Mouse (Mus musculus): ENCODE measurements at regions not wholly inside any gene's neighbourhood (a gene's known extent, or its start where the extent isn't known, plus 50 kb on each side); places are given as distances from the start of the nearest gene placed in this dataset.

- no peak overlapping the region for H3K4me2 ChIP-seq (replicated peaks)
- no peaks in the 10 kb centered on the region for H3K27me3 ChIP-seq
- no peak overlapping the region for H3K9ac ChIP-seq (replicated peaks)
- H3K36me3 ChIP-seq: no peaks in the 10 kb centered on the region
- H3K4me1 ChIP-seq (replicated peaks): peaks cover 16% of the 10 kb centered on the region
- no peak overlapping the region for H3K27ac ChIP-seq
- ATAC-seq: 0 out of 2 replicates have a peak, but pooled peaks have one; percentile 53
- no peak overlapping the region for H3K4me3 ChIP-seq (replicated peaks)
- 20% methylated on average over 12 of the region's 12 CpGs for WGBS
- no peaks in the 10 kb centered on the region for H3K9me3 ChIP-seq
Observed at GRCm38 (mm10) chr3:51108639-51109202, 115.5 kb upstream of the Noct start.

DNA sequence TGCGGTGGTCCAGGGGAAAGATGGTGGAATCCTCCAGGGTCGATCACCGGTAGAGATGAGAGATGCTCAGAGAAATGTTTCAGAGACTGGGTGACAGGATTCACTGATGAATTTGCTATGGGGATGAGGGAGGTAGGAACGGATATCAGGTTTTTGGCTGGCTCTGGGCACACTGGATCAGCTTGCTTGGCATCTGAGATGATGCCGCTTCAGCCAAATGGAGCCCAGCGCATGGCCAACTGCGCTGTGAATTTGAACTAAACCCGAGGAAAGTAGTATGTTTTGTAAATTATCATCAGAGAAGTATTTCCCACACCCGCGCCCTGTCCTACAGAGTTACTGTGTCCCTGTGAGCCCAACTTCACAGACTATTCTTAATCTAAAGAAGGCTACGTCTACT, 113.0 kb upstream of the Noct start:
- 97% methylated on average over 11 of the region's 11 CpGs for WGBS
- H3K27ac ChIP-seq: no peak overlapping the region
- no peak for ATAC-seq

DNA sequence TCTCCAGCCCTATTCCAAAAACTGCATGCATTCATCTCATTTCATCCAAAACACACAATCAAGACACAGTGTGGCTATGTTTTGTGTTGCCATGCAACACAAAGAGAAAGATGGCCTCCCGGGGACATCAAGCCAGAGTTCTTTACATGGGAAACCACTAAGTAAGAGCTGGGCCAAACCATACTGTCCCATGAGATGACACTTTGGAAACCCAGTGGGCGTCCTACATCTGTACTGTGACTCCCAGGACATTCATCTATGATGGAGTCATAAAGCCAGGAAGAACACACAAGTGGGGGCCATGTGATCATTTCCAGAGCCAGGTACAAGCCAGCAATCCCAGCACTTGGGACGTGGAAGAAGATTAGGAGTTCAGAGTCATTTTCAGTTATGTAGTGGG, 111.9 kb upstream of the Noct start:
- Histone ChIP-seq H3K27ac (no peak overlapping the region), H3K4me2 (replicated peaks) (no peak overlapping the region), H3K9ac (replicated peaks) (no peak overlapping the region), H3K9me3 (no peaks in the 10 kb centered on the region), H3K4me1 (replicated peaks) (peaks cover 16% of the 10 kb centered on the region), H3K36me3 (no peaks in the 10 kb centered on the region), H3K4me3 (replicated peaks) (no peak overlapping the region), H3K27me3 (no peaks in the 10 kb centered on the region)
- WGBS: 74% methylated on average over 3 of the region's 3 CpGs
- no peak for ATAC-seq

More for the DNA sequence above, 113.0 kb upstream of the Noct start:
- Histone ChIP-seq H3K4me3 (replicated peaks) (no peak overlapping the region), H3K9ac (replicated peaks) (no peak overlapping the region), H3K4me2 (replicated peaks) (no peak overlapping the region), H3K9me3 (no peaks in the 10 kb centered on the region), H3K27me3 (no peaks in the 10 kb centered on the region), H3K36me3 (no peaks in the 10 kb centered on the region), H3K4me1 (replicated peaks) (peaks cover 16% of the 10 kb centered on the region)

GRCm38 (mm10) chr3:51115921-51116320, 108.3 kb upstream of the Noct start:
- H3K9ac ChIP-seq (replicated peaks): no peak overlapping the region
- no peaks in the 10 kb centered on the region for H3K27me3 ChIP-seq
- H3K27ac ChIP-seq: no peak overlapping the region
- 0 out of 2 replicates have a peak, but pooled peaks cover 6% of the 10 kb centered on the region for H3K4me1 ChIP-seq (replicated peaks)
- WGBS: 71% methylated on average over 2 of the region's 2 CpGs
- no peaks in the 10 kb centered on the region for H3K36me3 ChIP-seq
- H3K4me3 ChIP-seq (replicated peaks): no peak overlapping the region
- H3K4me2 ChIP-seq (replicated peaks): no peak overlapping the region
- no peak for ATAC-seq
- H3K9me3 ChIP-seq: no peaks in the 10 kb centered on the region

GRCm38 (mm10) chr3:51118706-51119105, 105.5 kb upstream of the Noct start:
- no peaks in the 10 kb centered on the region for H3K36me3 ChIP-seq
- H3K4me3 ChIP-seq (replicated peaks): no peak overlapping the region
- H3K9ac ChIP-seq (replicated peaks): no peak overlapping the region
- no peak overlapping the region for H3K27ac ChIP-seq
- H3K4me1 ChIP-seq (replicated peaks): peaks cover 6% of the 10 kb centered on the region
- H3K4me2 ChIP-seq (replicated peaks): no peak overlapping the region
- no peak for ATAC-seq
- H3K9me3 ChIP-seq: no peaks in the 10 kb centered on the region
- no peaks in the 10 kb centered on the region for H3K27me3 ChIP-seq
- 88% methylated on average over 7 of the region's 7 CpGs for WGBS

DNA sequence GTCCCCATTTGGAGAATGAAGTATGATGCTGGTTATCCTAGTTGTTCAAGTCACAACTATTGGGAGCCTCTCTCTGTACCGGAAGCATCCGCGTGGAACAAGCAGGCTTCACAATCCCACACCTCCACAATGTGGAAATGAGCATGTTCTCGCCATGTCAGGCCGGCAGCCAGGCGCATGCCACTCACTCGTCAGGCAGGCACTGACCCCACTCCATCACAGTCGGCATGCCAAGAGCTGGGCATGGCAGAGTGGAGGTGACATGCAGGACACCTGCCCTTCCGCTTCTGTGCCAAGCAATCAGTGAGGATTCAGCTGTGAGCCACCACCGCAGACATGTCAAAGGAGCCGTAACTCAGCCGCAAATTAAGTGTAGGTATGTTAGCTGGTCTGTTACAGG, 103.7 kb upstream of the Noct start:
- H3K4me3 ChIP-seq (replicated peaks): no peak overlapping the region
- no peak overlapping the region for H3K9ac ChIP-seq (replicated peaks)
- no peaks in the 10 kb centered on the region for H3K36me3 ChIP-seq
- H3K4me1 ChIP-seq (replicated peaks): peaks cover 6% of the 10 kb centered on the region
- no peak overlapping the region for H3K27ac ChIP-seq
- no peak for ATAC-seq
- WGBS: 88% methylated on average over 12 of the region's 12 CpGs
- H3K4me2 ChIP-seq (replicated peaks): no peak overlapping the region
- H3K27me3 ChIP-seq: no peaks in the 10 kb centered on the region
- no peaks in the 10 kb centered on the region for H3K9me3 ChIP-seq

DNA sequence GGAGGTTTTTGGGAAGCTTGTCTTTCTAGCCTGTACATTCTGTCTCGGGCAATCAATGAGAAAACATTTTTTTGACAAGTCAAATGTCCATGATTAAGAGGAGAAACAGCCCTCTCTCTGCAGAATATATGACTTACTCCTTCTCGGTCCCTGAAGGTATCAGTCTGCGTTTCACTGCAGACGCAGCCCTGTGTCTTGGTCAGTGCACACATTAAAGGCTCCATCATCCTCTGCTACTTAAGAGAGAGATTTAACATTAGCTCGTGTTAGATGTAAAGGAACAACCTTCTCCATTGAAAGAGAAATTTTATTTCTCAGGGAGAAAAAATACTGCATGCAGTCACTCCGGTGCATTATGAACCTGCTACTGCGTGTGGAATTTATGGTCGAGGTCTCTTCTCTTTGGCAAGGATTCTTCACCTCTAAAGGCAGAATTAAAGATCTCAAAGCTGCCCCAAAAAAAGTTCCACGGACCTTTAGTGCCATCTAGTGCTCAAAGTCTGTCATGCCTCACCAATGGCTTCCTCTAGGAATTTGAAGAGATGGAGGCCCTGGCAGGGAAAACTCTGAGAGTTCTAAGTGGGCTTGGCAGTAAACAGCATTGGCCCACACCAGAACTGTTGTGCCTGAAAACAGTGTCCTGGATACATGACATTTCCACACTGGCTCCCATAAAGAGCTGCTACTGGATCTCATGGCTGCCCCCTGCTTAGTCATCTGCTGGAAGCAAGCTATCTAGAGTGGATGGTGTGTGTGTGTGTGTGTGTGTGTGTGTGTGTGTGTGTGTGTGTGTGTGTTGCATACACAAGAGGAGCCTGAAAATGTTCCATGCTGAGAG, 102.3 kb upstream of the Noct start:
- Histone ChIP-seq H3K27me3 (no peaks in the 10 kb centered on the region), H3K36me3 (no peaks in the 10 kb centered on the region), H3K4me1 (replicated peaks) (peaks cover 6% of the 10 kb centered on the region), H3K9ac (replicated peaks) (peak overlapping the region; percentile 39; the same call in 1 of the 2 replicates), H3K4me2 (replicated peaks) (0 out of 2 replicates have a peak overlapping the region, but pooled peaks have one; percentile 11), H3K9me3 (no peaks in the 10 kb centered on the region), H3K4me3 (replicated peaks) (no peak overlapping the region), H3K27ac (no peak overlapping the region)
- WGBS: 30% methylated on average over 9 of the region's 9 CpGs
- ATAC-seq: peak; percentile 66

DNA sequence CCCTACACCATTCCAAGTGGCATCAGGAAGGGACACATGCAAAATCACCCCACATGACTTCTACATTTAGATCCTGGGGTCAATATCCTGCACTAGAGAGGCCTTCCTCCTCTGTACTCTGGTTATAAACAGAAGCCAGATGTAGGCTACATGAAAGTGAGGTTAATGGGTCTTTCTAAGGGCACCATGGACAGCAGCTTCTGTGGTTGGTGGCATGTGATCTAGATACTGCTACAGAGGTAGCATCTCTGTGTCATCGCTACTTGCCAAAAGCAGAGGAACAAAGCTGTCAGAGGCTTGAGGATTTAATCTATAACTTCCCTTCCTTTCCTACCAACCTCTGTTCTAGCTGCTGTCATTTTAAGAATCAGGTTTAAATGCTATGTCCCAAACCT, 101.7 kb upstream of the Noct start:
- 100% methylated on average over 1 of the region's 1 CpGs for WGBS
- H3K27ac ChIP-seq: no peak overlapping the region
- H3K36me3 ChIP-seq: no peaks in the 10 kb centered on the region
- no peak overlapping the region for H3K9ac ChIP-seq (replicated peaks)
- peaks cover 6% of the 10 kb centered on the region for H3K4me1 ChIP-seq (replicated peaks)
- no peaks in the 10 kb centered on the region for H3K27me3 ChIP-seq
- H3K9me3 ChIP-seq: no peaks in the 10 kb centered on the region
- H3K4me3 ChIP-seq (replicated peaks): no peak overlapping the region
- no peak overlapping the region for H3K4me2 ChIP-seq (replicated peaks)
- no peak; the same call in 1 of the 2 replicates for ATAC-seq

GRCm38 (mm10) chr3:51127875-51128274, 96.4 kb upstream of the Noct start:
- Histone ChIP-seq H3K36me3 (no peaks in the 10 kb centered on the region), H3K9me3 (no peaks in the 10 kb centered on the region), H3K9ac (replicated peaks) (no peak overlapping the region), H3K4me2 (replicated peaks) (no peak overlapping the region), H3K4me1 (replicated peaks) (no peaks in the 10 kb centered on the region), H3K27ac (no peak overlapping the region), H3K27me3 (no peaks in the 10 kb centered on the region), H3K4me3 (replicated peaks) (no peak overlapping the region)
- ATAC-seq: no peak
- 61% methylated on average over 1 of the region's 1 CpGs for WGBS

DNA sequence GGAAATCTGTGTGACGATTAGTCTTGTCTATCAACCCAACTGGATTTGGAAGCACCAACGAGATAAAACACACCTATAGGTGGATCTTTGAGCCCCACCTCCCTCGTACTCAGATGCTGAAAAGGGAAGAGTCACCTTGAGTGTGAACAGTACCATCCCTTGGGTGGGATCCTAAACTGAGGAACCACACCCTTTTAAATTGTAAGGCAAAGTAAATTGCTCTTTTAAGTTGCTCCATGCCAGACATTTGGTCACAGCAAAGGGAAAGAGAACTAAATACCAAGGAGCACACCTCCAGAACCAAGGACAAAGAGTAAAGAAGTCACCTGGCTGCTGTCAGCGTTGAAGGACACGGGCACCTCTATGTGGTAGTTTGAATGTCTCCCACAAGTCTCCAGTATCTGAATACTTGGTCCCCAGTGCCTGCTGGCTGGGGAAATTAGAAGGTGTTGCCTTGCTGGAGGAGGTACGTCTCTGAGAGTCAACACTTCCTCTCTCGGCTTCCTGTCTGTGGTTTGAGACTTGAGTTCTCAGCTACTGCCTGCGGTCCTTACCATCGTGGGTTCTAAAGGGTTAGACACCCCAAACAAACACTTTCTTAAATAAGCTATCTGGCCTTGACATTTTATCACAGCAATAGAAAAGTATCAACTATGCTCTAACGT, 95.6 kb upstream of the Noct start:
- Histone ChIP-seq H3K27ac (no peak overlapping the region), H3K27me3 (no peaks in the 10 kb centered on the region), H3K4me2 (replicated peaks) (no peak overlapping the region), H3K4me3 (replicated peaks) (no peak overlapping the region), H3K9me3 (no peaks in the 10 kb centered on the region), H3K9ac (replicated peaks) (no peak overlapping the region), H3K4me1 (replicated peaks) (no peaks in the 10 kb centered on the region), H3K36me3 (no peaks in the 10 kb centered on the region)
- WGBS: 92% methylated on average over 10 of the region's 10 CpGs
- ATAC-seq: no peak

- Histone ChIP-seq H3K4me3 (replicated peaks) (no peak overlapping the region), H3K27me3 (no peaks in the 10 kb centered on the region), H3K4me1 (replicated peaks) (peaks cover 5% of the 10 kb centered on the region; the same call in 1 of the 2 replicates), H3K27ac (no peak overlapping the region), H3K9me3 (no peaks in the 10 kb centered on the region), H3K9ac (replicated peaks) (no peak overlapping the region), H3K36me3 (no peaks in the 10 kb centered on the region), H3K4me2 (replicated peaks) (no peak overlapping the region)
- ATAC-seq: no peak
- WGBS: 90% methylated on average over 5 of the region's 5 CpGs
Observed at GRCm38 (mm10) chr3:51130709-51131108, 93.5 kb upstream of the Noct start.

- WGBS: 74% methylated on average over 3 of the region's 3 CpGs
- H3K4me1 ChIP-seq (replicated peaks): peaks cover 6% of the 10 kb centered on the region; the same call in 1 of the 2 replicates
- no peaks in the 10 kb centered on the region for H3K27me3 ChIP-seq
- no peak for ATAC-seq
- H3K36me3 ChIP-seq: no peaks in the 10 kb centered on the region
- no peak overlapping the region for H3K27ac ChIP-seq
- no peak overlapping the region for H3K9ac ChIP-seq (replicated peaks)
- H3K9me3 ChIP-seq: no peaks in the 10 kb centered on the region
- no peak overlapping the region for H3K4me3 ChIP-seq (replicated peaks)
- H3K4me2 ChIP-seq (replicated peaks): no peak overlapping the region
Observed at GRCm38 (mm10) chr3:51131341-51131740, 92.9 kb upstream of the Noct start.

Measured in midbrain, embryonic 13.5 days (tissue).